Mouse (Mus musculus) embryonic facial prominence, embryonic 11.5 days (tissue): ENCODE data around the gene Il10. TPM values are rescaled to one million over a fixed set of nuclear protein-coding genes. Genes with fewer than 3 reads are reported as not detected.
"Not testable (repeated sequence)": the region's sequence is repeated elsewhere in the genome, so short reads cannot be mapped to it uniquely, and the experiment has no call there.

Experiments used
- ATAC-seq: fragments of 200-750 bp; cut with Nextera tagmentation; replicated peaks from 2 replicates; pipeline ENCODE4 v1.8.0; 2017; ENCODE audit warnings: low read depth; ENCODE audit not compliant: insufficient number of reproducible peaks, low FRiP score, low TSS enrichment
- DNase-seq: peaks from one replicate; pipeline ENCODE4 v3.0.0-alpha.2; 2015; ENCODE audit warnings: low spot score
- H3K27ac ChIP-seq: fragments of 300-500 bp; sonication (generic); replicated peaks from 2 replicates; pipeline ENCODE4 v1.5.1; 2014; ENCODE audit warnings: mild to moderate bottlenecking, low read depth, low read length, control low read depth
- H3K27me3 ChIP-seq: fragments of 300-500 bp; sonication (generic); 2 replicates; pipeline ENCODE4 v1.6.1; 2014; ENCODE audit warnings: mild to moderate bottlenecking, low read length, moderate library complexity, mixed read lengths; ENCODE audit not compliant: control insufficient read depth, insufficient read depth
- H3K36me3 ChIP-seq: fragments of 300-500 bp; sonication (generic); replicated peaks from 2 replicates; pipeline ENCODE4 v1.6.1; 2014; ENCODE audit warnings: low read depth, mild to moderate bottlenecking, low read length, moderate library complexity, mixed read lengths; ENCODE audit not compliant: control insufficient read depth, insufficient read depth
- H3K4me1 ChIP-seq: fragments of 300-500 bp; sonication (generic); 2 replicates; pipeline ENCODE4 v1.6.1; 2014; ENCODE audit warnings: low read length, mixed read lengths; ENCODE audit not compliant: control insufficient read depth, insufficient read depth
- H3K4me2 ChIP-seq: fragments of 300-500 bp; sonication (generic); 2 replicates; pipeline ENCODE4 v1.6.1; 2014; ENCODE audit warnings: low read depth, mild to moderate bottlenecking, control low read depth, low read length, moderate library complexity
- H3K4me3 ChIP-seq: fragments of 300-500 bp; sonication (generic); 2 replicates; pipeline ENCODE4 v1.5.1; 2014; ENCODE audit warnings: low read depth, low read length, control low read depth
- H3K9ac ChIP-seq: fragments of 300-500 bp; sonication (generic); replicated peaks from 2 replicates; pipeline ENCODE4 v1.6.1; 2014; ENCODE audit warnings: mild to moderate bottlenecking, control low read depth, low read length
- H3K9me3 ChIP-seq: fragments of 300-500 bp; sonication (generic); replicated peaks from 2 replicates; pipeline ENCODE4 v1.6.1; 2016; ENCODE audit warnings: mild to moderate bottlenecking, low read length, inconsistent platforms, mixed read lengths; ENCODE audit not compliant: control insufficient read depth
- WGBS: fragments of 180-500 bp; shearing (Covaris S2); extraction: QIAGEN DNeasy Blood & Tissue Kit; methylation state at CpG from one replicate; pipeline ENCODE4 v1.1.7; 2014; 5-methylcytosine and 5-hydroxymethylcytosine counted together
- polyA plus RNA-seq: library from polyadenylated mRNA; unstranded; fragments of >200 nt; fragmentation: Nextera tagmentation; extraction: Ambion mirVana; gene quantifications from 2 replicates; pipeline ENCODE4 v1.2.1, GENCODE M21; 2014

The Il10 gene
- polyA plus RNA-seq, 1 experiment from 2014 or later, result not detected

DNA sequence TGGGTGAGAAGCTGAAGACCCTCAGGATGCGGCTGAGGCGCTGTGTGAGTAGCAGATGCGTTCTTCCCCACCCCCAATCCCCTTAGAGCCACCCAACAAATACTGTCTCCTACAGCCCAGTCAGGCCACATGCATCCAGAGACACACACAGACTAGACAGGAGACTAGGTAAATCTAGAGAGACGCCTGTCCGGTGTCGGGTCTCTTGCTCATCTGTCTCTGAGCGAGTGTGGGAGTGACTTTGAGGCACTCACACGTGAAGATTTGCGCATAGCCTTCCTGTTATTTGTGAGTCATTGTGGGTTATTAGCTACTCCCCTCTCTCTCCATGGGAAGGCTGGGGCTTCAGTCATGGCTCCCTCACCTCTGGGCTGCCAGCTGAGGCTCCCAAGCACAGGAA is 1.8 kb downstream of the Il10 start:
- no peak overlapping the region for H3K27ac ChIP-seq
- no peak for ATAC-seq
- H3K9ac ChIP-seq, result no peak overlapping the region
- H3K4me2 ChIP-seq, result no peak overlapping the region
- no peaks in the 10 kb centered on the region for H3K4me1 ChIP-seq
- H3K9me3 ChIP-seq, result no peaks in the 10 kb centered on the region
- H3K4me3 ChIP-seq, result no peak overlapping the region
- WGBS, result 73% methylated on average over 9 of the region's 9 CpGs
- DNase-seq, result no peak
- H3K27me3 ChIP-seq, result no peaks in the 10 kb centered on the region
- no peaks in the 10 kb centered on the region for H3K36me3 ChIP-seq

DNA sequence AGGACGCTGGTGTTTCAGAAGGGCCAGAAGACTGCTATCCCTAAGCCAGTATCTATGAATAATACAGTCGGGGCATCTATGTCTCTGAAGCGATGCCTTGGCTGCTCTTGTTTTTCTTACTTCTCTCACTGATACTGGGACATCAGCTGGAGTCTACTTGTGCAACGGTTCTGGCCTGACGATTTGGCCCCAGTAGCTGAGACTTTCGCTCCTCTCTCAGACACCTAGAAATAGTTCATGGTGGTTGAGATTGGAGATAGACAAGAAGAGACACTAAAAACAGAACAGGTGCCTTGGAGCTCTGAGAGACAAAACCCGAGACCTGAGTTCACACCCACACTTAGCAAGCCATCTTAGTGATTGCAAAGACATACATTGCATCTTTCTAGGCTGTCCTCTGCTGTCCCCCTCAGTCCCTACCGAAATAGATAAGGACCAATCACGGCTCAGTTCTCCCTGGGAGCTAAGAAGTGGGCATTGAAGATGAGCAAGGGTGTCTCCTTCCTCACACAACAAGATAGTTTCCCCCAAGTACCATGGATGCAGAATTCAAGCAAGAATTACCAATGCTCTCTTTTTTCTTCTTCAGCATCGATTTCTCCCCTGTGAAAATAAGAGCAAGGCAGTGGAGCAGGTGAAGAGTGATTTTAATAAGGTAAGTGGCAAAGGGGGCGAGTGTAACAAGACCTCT is 2.4 kb downstream of the Il10 start:
- no peak for DNase-seq
- Histone ChIP-seq H3K4me1 (no peaks in the 10 kb centered on the region), H3K9me3 (no peaks in the 10 kb centered on the region), H3K27ac (no peak overlapping the region), H3K36me3 (no peaks in the 10 kb centered on the region), H3K4me2 (no peak overlapping the region), H3K4me3 (no peak overlapping the region), H3K9ac (no peak overlapping the region), H3K27me3 (no peaks in the 10 kb centered on the region)
- no peak for ATAC-seq
- 77% methylated on average over 11 of the region's 11 CpGs for WGBS

DNA sequence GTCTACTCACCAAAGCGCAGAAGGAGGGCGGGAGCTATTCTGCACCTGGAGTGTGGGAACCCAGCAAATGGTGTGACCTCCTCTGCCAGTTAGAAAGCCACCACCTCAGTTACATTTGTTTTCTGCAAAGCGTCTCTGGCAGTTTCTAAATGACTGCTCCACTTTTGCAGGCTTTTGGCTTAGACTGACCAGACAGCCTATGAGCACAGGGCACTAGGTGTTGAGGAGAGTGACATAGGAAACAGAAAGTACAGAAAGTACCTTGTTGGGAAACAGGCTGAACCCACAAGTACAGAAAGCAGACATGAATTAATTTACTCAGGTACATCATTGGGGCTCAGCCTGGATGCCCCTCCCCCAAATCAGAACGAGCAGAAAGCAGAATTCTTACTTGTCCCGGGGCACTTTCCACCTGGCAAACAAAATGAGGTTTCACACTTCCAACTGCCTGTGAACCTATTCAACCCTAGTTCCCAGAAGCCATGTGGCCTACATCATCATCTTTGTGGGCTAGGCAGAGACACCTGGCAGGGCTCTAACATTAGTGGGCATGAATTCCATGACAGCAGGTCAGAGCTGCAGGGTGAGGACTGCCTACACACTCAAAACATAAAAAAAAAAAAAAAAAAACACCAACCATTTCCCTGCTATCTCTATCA is 3.1 kb downstream of the Il10 start:
- DNase-seq, result no peak
- 66% methylated on average over 5 of the region's 5 CpGs for WGBS

DNA sequence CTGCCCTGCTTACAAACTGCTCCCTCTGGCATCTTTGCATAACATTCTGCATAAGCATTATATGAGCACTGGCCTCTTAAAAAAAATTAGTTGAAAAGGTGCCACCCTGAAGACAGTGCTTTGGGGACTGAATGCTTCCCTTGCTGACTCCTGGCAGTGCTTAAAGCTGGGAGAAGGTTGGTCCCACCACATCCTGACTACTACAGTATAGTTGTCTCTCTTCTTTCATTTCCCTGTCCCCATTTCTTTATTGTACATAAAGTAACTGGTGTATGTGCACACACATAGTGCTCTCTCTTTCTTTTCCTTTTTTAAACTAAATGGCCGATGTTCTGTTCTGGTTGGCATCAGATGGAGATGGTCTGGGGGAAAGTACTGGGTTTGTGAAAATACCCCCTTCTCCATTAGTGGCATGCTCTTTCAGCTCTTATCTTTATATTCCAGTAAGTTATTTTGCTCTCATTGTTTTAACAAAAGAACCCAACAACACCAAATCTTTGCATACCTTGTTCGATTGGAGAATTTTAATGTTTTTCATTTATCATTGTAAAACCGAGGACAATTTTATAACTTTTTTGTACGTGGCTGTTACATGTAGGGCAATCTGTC is 3.7 kb downstream of the Il10 start:
- DNase-seq, ATAC-seq, H3K9ac ChIP-seq, H3K4me2 ChIP-seq, H3K9me3 ChIP-seq, H3K27ac ChIP-seq, H3K4me1 ChIP-seq, H3K36me3 ChIP-seq, H3K27me3 ChIP-seq, H3K4me3 ChIP-seq: not testable (repeated sequence)
- WGBS, result 82% methylated on average over 3 of the region's 4 CpGs

More for the DNA sequence above, 3.1 kb downstream of the Il10 start:
- no peaks in the 10 kb centered on the region for H3K36me3 ChIP-seq
- no peak overlapping the region for H3K27ac ChIP-seq
- no peak for ATAC-seq
- no peak overlapping the region for H3K4me2 ChIP-seq
- no peaks in the 10 kb centered on the region for H3K27me3 ChIP-seq
- no peaks in the 10 kb centered on the region for H3K9me3 ChIP-seq
- no peaks in the 10 kb centered on the region for H3K4me1 ChIP-seq
- H3K9ac ChIP-seq, result no peak overlapping the region
- no peak overlapping the region for H3K4me3 ChIP-seq

DNA sequence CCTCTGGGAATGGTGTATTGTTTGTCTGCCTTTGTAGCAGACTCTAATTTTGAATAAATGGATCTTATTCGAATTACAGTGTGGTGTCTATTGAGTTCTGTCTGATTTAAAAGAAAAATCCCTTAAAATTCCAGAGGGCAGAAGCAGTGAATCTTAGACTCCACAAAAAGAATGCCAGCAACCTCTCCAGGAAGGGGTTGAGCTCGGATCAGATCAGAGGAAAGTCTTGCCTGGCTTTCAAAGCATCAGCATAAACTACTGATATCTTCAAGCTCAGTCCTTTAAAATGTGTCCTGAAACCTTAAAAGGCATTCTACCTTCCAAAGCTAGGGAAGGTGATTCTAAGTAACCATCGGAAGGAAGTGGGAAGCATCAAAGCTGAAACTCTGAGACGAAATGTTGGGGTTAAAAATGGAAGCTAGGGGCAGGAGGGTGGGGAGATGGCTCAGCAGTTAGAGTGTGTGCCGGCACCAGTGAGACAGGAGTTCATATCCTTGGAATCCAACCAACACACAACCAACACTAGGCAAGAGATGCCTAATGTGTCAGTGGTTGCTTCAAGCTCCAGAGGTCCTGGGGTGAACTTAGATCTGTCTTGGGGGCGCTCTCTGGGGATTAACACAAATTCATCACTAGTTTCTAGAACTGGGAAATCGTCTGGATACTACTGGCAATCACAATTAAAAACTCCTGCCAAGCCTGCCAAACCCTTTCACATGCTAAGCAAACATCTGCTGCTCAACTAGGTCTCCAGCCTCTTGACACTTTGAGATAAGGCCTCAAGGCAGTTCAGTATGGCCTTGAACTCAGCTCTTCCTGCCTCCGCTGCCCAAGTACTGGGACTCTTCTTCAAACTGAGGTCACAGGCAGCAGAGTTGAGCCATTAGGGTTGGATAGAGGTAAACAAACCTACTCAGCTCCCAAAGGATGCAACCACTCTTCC is 5.5 kb downstream of the Il10 start:
- no peak overlapping the region for H3K4me3 ChIP-seq
- no peaks in the 10 kb centered on the region for H3K27me3 ChIP-seq
- ATAC-seq (no peak), DNase-seq (no peak)
- no peaks in the 10 kb centered on the region for H3K36me3 ChIP-seq
- no peaks in the 10 kb centered on the region for H3K9me3 ChIP-seq
- H3K9ac ChIP-seq, result no peak overlapping the region
- no peak overlapping the region for H3K4me2 ChIP-seq
- no peak overlapping the region for H3K27ac ChIP-seq
- WGBS, result 81% methylated on average over 8 of the region's 8 CpGs
- H3K4me1 ChIP-seq, result no peaks in the 10 kb centered on the region

DNA sequence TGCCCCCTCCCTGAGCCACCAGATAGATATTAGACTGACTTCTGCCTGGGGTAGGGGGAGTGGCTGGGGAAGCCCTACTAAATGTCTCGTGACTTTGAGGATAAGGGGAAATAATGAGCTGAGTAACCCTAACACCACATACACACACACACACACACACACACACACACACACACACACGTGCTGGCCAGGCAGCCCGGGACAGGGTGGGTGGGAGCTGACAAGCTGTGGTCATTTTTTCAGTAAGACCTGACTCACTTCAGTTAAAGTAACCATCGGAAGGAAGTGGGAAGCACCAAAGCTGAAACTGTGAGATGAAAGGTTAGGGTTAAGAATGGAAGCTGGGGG is 6.2 kb downstream of the Il10 start:
- Histone ChIP-seq H3K27me3 (no peaks in the 10 kb centered on the region), H3K4me3 (no peak overlapping the region), H3K9ac (no peak overlapping the region), H3K9me3 (no peaks in the 10 kb centered on the region), H3K4me2 (no peak overlapping the region), H3K4me1 (no peaks in the 10 kb centered on the region), H3K36me3 (no peaks in the 10 kb centered on the region), H3K27ac (no peak overlapping the region)
- no peak for ATAC-seq
- no peak for DNase-seq
- 78% methylated on average over 4 of the region's 4 CpGs for WGBS

DNA sequence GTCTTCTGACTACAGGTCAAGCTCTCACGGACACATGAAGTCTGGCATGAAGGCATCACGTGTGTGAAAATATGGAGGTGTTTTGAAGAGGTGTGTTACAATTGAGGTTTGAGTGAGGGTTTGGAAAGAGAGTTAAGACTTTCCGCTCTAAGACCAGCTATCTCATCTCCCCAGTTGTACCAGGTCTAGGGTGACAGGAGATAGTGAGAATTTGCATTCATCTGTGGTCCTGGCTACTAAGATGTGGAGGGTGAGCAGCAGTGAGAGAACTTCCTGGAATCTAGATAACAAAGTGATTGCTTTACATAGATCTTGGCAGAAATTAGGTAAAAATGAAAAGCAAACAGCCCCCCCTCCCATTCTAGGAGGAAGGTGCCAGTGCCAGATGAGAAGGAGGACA is 9.6 kb downstream of the Il10 start:
- Histone ChIP-seq H3K4me1 (no peaks in the 10 kb centered on the region), H3K4me2 (no peak overlapping the region), H3K36me3 (no peaks in the 10 kb centered on the region), H3K9me3 (no peaks in the 10 kb centered on the region), H3K4me3 (no peak overlapping the region), H3K27ac (no peak overlapping the region), H3K27me3 (no peaks in the 10 kb centered on the region), H3K9ac (no peak overlapping the region)
- ATAC-seq, result no peak
- WGBS, result 85% methylated on average over 3 of the region's 3 CpGs
- no peak for DNase-seq
